Mouse (Mus musculus) limb, embryonic 15.5 days (tissue): ENCODE measurements around the gene Ttll1. TPM values are rescaled to one million over a fixed set of nuclear protein-coding genes. Genes with fewer than 3 reads are reported as not detected.

Experiments used
- ATAC-seq: fragments of 200-750 bp; cut with Nextera tagmentation; 2 replicates; pipeline ENCODE4 v1.8.0; 2017; ENCODE audit warnings: low read depth, moderate TSS enrichment; ENCODE audit not compliant: insufficient number of reproducible peaks, low FRiP score, low TSS enrichment
- H3K27ac ChIP-seq: fragments of 300-500 bp; sonication (generic); 2 replicates; pipeline ENCODE4 v1.5.1; 2015; ENCODE audit warnings: moderate library complexity, mild to moderate bottlenecking, inconsistent platforms
- H3K27me3 ChIP-seq: fragments of 300-500 bp; sonication (generic); 2 replicates; pipeline ENCODE4 v1.6.1; 2015; ENCODE audit warnings: inconsistent platforms
- H3K36me3 ChIP-seq: fragments of 300-500 bp; sonication (generic); 2 replicates; pipeline ENCODE4 v1.6.1; 2015; ENCODE audit warnings: inconsistent platforms
- H3K4me1 ChIP-seq: fragments of 300-500 bp; sonication (generic); 2 replicates; pipeline ENCODE4 v1.6.1; 2015; ENCODE audit warnings: inconsistent platforms
- H3K4me2 ChIP-seq: fragments of 300-500 bp; sonication (generic); 2 replicates; pipeline ENCODE4 v1.6.1; 2015; ENCODE audit warnings: mild to moderate bottlenecking, inconsistent platforms
- H3K4me3 ChIP-seq: fragments of 300-500 bp; sonication (generic); 2 replicates; pipeline ENCODE4 v1.5.1; 2015; ENCODE audit warnings: mild to moderate bottlenecking, inconsistent platforms
- H3K9ac ChIP-seq: fragments of 300-500 bp; sonication (generic); 2 replicates; pipeline ENCODE4 v1.6.1; 2015; ENCODE audit warnings: inconsistent platforms
- H3K9me3 ChIP-seq: fragments of 300-500 bp; sonication (generic); 2 replicates; pipeline ENCODE4 v1.6.1; 2016; ENCODE audit warnings: inconsistent platforms
- WGBS: fragments of 180-500 bp; shearing (Covaris S2); methylation state at CpG from one replicate; pipeline ENCODE4 v1.1.7; 2015; 5-methylcytosine and 5-hydroxymethylcytosine counted together
- polyA plus RNA-seq: library from polyadenylated mRNA; unstranded; fragments of >200 nt; fragmentation: Nextera tagmentation; extraction: Ambion mirVana; gene quantifications from 2 replicates; pipeline ENCODE4 v1.2.1, GENCODE M21; 2015

The Ttll1 gene
- polyA plus RNA-seq, 1 experiment from 2014 or later = 19.1 TPM

DNA sequence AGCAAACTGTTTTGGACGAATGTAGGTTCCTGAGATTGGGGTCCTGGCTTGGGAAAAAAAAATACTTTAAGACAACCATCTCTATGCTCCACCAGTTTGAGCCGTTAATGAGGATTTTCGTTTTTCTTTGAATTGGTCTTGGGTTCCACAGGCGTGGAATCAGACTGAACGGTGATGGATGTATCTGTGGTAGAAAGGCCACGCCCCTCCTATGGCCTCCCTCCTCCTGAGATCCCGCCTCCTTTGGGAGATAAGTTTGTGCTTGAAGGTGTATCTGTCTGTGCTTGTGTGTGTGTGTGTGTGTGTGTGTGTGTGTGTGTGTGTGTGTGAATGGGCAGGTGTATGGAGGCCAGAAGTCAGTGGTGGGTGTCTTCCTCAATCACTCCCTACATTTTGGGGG lies 21.9 kb upstream of the Ttll1 start:
- Histone ChIP-seq H3K9me3 (no peaks in the 10 kb centered on the region), H3K9ac (no peak overlapping the region), H3K27me3 (peaks cover 26% of the 10 kb centered on the region), H3K36me3 (no peaks in the 10 kb centered on the region), H3K4me2 (no peak overlapping the region), H3K4me3 (no peak overlapping the region), H3K4me1 (no peaks in the 10 kb centered on the region), H3K27ac (no peak overlapping the region)
- ATAC-seq = no peak
- WGBS = 77% methylated on average over 7 of the region's 7 CpGs

DNA sequence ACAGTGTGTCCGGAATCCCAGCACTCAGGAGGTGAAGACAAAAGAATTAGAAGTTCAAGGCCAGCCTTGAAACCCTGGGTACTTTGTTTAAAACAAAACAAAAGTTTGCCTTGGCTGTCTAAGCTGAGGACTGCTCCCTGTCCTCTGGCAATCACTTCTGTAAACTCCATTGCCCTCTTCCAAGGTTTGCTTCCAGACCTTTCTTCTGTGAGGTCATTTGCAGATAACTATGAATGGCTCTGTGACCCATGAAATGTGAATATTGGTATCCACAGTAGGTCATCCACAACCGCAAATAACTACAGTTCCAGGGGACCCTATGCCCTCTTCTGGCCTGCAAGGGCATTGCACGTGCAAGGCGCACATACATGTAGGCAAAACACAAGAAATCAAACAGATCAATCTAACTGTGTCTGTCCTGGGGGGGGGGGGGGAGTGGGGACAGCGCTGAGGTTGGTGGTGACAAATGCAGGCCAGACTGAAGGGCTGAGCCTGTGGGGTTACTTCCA lies 21.3 kb upstream of the Ttll1 start:
- H3K4me1 ChIP-seq = peaks cover 5% of the 10 kb centered on the region
- peaks cover 32% of the 10 kb centered on the region for H3K27me3 ChIP-seq
- H3K36me3 ChIP-seq = no peaks in the 10 kb centered on the region
- H3K27ac ChIP-seq = no peak overlapping the region
- no peak overlapping the region for H3K4me2 ChIP-seq
- no peaks in the 10 kb centered on the region for H3K9me3 ChIP-seq
- WGBS = 83% methylated on average over 5 of the region's 5 CpGs
- H3K4me3 ChIP-seq = no peak overlapping the region
- no peak for ATAC-seq
- H3K9ac ChIP-seq = no peak overlapping the region

DNA sequence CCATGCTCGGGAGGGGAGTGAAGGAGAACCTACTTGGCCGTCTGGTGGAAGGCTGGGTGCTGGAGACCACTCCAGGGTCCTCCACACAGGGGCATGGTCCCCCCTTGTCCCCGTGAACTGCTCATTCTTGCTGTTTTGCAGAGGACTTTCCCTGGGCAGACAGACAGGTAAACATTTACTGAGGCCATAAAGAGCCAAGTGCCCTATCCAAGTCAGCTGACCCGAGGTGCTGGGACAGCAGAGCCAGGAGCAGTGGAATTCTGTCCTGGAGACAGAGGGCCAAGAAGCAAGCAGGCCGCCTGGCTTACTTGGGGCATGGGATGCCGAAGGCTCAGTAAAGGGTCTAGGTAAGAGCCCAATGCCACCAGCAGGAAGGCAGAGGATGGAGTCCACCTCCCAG lies 20.0 kb upstream of the Ttll1 start:
- WGBS = 62% methylated on average over 6 of the region's 6 CpGs
- Histone ChIP-seq H3K4me1 (peaks cover 17% of the 10 kb centered on the region), H3K9ac (no peak overlapping the region), H3K27ac (no peak overlapping the region), H3K4me3 (no peak overlapping the region), H3K9me3 (no peaks in the 10 kb centered on the region), H3K4me2 (no peak overlapping the region), H3K27me3 (peaks cover 45% of the 10 kb centered on the region), H3K36me3 (no peaks in the 10 kb centered on the region)
- ATAC-seq = no peak

DNA sequence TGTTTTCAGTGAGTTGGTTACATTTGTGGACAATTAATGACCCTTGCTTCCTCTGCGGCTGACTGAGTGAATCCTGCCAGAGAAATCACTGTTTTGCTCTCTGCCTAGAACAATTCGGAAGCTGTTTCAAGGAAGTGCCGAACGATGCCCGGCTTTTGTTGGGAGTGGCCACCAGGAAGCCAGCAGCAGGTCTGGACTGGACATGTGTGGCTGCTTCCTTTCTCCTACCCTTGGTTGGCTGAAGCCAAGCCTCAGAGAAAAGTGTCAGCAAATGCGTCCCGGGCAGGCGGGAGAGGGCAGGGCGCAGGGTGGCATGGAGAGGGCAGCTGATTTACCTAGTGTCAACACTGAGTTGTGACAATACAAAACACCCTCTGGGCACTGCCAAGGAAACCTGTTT lies 19.5 kb upstream of the Ttll1 start:
- H3K9me3 ChIP-seq = no peaks in the 10 kb centered on the region
- ATAC-seq = no peak
- H3K4me3 ChIP-seq = no peak overlapping the region
- peaks cover 17% of the 10 kb centered on the region for H3K4me1 ChIP-seq
- H3K27me3 ChIP-seq = peaks cover 50% of the 10 kb centered on the region
- no peak overlapping the region for H3K4me2 ChIP-seq
- no peak overlapping the region for H3K9ac ChIP-seq
- WGBS = 72% methylated on average over 9 of the region's 9 CpGs
- no peak overlapping the region for H3K27ac ChIP-seq
- no peaks in the 10 kb centered on the region for H3K36me3 ChIP-seq

DNA sequence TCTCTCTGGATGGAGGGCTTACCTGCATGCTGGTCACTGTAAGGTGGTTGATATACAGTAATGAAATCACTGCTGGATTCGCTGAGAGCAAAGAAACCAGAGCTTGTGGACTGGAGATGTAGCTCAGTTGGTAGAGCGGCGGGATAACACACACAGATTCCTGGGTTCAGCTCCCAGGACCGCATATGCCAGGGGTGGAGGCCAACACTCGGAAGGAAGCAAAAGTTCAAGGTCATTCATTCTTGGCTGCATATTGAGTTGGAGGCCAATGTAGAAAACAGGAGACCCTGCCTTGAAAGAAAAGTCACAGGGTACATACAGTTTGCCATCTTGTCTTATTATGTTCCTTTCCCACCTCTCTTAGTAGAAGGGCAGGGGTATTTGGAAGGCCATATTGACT lies 19.1 kb upstream of the Ttll1 start:
- H3K4me2 ChIP-seq = no peak overlapping the region
- no peak for ATAC-seq
- H3K9ac ChIP-seq = no peak overlapping the region
- peaks cover 55% of the 10 kb centered on the region for H3K27me3 ChIP-seq
- H3K4me1 ChIP-seq = peaks cover 17% of the 10 kb centered on the region
- 75% methylated on average over 5 of the region's 5 CpGs for WGBS
- no peaks in the 10 kb centered on the region for H3K36me3 ChIP-seq
- H3K4me3 ChIP-seq = no peak overlapping the region
- no peak overlapping the region for H3K27ac ChIP-seq
- H3K9me3 ChIP-seq = no peaks in the 10 kb centered on the region

DNA sequence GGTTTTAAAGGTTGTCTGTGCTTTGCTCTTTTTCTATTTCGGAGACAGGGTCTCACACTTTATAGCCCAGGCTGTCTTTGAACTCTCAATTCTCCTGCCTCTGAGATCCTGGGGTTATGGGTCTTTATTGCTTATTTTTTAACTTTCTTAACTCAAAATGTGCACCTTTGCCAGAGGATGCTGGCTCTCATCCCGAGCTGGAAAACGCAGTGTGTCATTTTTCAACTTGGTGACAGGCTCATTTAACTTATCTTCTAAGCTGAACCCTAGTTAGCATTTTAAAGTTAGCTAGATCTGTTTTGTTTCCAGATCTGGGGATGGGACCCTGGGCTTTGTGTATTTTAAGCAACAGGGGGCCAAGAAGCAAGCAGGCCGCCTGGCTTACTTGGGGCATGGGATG lies 18.2 kb upstream of the Ttll1 start:
- no peaks in the 10 kb centered on the region for H3K9me3 ChIP-seq
- peaks cover 56% of the 10 kb centered on the region for H3K27me3 ChIP-seq
- H3K36me3 ChIP-seq = no peaks in the 10 kb centered on the region
- ATAC-seq = no peak
- no peak overlapping the region for H3K4me3 ChIP-seq
- WGBS = 58% methylated on average over 4 of the region's 4 CpGs
- H3K4me1 ChIP-seq = peaks cover 17% of the 10 kb centered on the region
- no peak overlapping the region for H3K27ac ChIP-seq
- no peak overlapping the region for H3K9ac ChIP-seq
- no peak overlapping the region for H3K4me2 ChIP-seq

DNA sequence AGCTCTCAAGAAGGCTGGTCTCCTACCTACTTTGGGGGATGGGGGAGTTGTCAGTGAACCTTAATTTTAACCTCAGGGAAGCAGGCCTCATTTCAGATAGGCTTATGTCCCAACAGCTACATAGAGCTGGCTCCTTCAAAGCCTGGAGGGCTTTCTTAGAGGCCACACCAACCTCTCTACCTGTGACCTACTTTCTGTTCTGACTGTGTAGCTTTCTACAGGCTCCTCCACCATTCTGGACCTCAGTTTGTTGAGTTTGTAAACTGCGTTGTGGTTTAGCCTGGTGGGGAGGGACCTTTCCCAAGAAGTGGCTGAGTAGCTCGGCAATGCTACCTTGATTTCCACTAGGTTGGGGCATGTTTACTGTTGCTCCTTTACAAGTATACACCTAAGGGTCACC lies 17.1 kb upstream of the Ttll1 start:
- H3K27me3 ChIP-seq = peaks cover 56% of the 10 kb centered on the region
- H3K4me3 ChIP-seq = no peak overlapping the region
- no peaks in the 10 kb centered on the region for H3K9me3 ChIP-seq
- no peak overlapping the region for H3K9ac ChIP-seq
- ATAC-seq = no peak
- H3K4me2 ChIP-seq = no peak overlapping the region
- H3K36me3 ChIP-seq = no peaks in the 10 kb centered on the region
- H3K4me1 ChIP-seq = peaks cover 17% of the 10 kb centered on the region
- no peak overlapping the region for H3K27ac ChIP-seq
- 72% methylated on average over 2 of the region's 2 CpGs for WGBS

DNA sequence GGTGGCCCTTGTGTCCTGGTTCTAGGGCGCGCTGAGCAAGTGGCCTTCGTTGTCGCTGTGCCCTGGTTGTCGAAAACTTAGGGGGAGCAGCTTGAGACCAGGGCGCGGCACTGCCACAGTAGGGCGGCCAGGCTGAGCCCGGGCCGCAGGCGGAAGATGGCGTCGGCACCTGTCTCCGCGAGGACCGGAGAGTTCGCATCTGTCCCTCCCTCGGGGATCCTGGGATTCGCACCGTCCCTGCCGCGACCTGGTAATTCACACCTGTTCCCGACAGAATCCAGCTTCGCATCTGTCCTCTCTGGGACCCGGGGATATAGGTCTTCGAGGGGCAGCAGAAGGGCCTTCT lies 16.4 kb upstream of the Ttll1 start:
- Histone ChIP-seq H3K27me3 (peaks cover 56% of the 10 kb centered on the region), H3K9ac (peak overlapping the region; percentile 23; the same call in 1 of the 2 replicates)

DNA sequence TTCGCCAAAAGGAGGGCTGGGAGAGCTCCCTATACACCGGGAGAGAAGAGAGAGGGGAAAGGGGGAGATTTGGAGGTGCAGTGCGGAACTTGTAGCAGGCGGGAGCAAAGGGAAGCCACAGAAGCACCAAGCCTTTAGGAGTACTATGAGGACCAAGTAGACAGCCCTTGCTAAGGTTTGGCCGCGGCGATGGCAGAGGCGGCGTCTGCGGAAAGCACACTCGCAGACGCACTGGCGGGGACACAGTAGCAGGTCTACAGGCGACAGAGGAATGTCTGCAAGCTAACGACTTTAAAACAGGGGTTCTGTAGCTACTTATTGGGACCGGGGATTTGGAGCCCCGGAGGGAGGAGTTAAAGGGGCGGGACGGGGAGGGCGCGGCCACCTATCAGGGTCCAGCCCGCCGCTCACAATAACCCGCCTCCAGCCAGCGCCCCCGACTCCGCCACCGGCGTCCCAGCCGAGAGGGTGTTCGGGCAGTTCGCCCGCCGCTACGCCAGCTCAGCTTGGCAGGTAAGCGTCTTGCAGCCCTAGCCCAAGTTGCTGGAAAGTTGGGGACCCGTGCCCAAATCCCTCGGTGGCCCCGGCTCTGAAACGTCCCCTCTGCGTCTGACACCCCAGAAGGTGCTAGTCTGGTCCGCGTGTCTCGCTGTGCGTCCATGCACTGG lies 15.9 kb upstream of the Ttll1 start, which contains the start of gene Bik:
TSS of gene Bik (plus strand) at position 439 of the 668 bp plus-strand sequence.
- ATAC-seq = no peak
- H3K9me3 ChIP-seq = no peaks in the 10 kb centered on the region
- H3K4me3 ChIP-seq = peak within 1 kb of the TSS; percentile 52
- H3K36me3 ChIP-seq = no peaks in the 10 kb centered on the region
- peaks cover 17% of the 10 kb centered on the region for H3K4me1 ChIP-seq
- H3K27me3 ChIP-seq = peaks cover 56% of the 10 kb centered on the region
- no peak within 1 kb of the TSS for H3K27ac ChIP-seq
- under 1% methylated on average over 42 of the region's 45 CpGs for WGBS
- peak within 1 kb of the TSS; percentile 23; the same call in 1 of the 2 replicates for H3K9ac ChIP-seq
- H3K4me2 ChIP-seq = peak within 1 kb of the TSS; percentile 96

More for the DNA sequence above, 16.4 kb upstream of the Ttll1 start:
- Histone ChIP-seq H3K27ac (no peak overlapping the region), H3K4me2 (peak overlapping the region; percentile 96), H3K9me3 (no peaks in the 10 kb centered on the region), H3K4me3 (peak overlapping the region; percentile 52), H3K4me1 (peaks cover 17% of the 10 kb centered on the region), H3K36me3 (no peaks in the 10 kb centered on the region)
- ATAC-seq = no peak
- 2% methylated on average over 26 of the region's 26 CpGs for WGBS

DNA sequence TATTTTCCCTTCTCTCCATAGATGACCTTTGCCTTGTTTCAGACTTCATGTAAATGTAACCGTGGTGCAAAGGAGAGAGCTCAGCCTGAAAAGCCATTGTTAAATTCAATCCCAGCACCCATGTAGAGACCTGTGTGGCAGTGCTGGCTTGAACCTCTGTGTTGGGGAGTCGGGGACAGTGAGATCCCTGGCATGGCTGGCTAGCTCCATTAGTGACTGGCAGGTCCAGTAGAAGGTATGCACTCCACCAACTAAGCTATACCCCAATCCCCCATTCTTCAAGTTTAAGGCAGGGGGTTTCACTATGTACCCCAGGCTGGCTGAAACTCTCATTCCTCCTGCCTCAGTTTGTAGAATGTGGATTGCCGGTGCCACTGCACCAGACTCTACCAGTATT lies 13.6 kb upstream of the Ttll1 start:
- Histone ChIP-seq H3K27ac (no peak overlapping the region), H3K36me3 (no peaks in the 10 kb centered on the region), H3K9ac (no peak overlapping the region), H3K4me1 (peaks cover 17% of the 10 kb centered on the region), H3K9me3 (no peaks in the 10 kb centered on the region), H3K4me2 (no peak overlapping the region), H3K27me3 (peaks cover 46% of the 10 kb centered on the region), H3K4me3 (no peak overlapping the region)
- ATAC-seq = no peak
- 72% methylated on average over 3 of the region's 3 CpGs for WGBS

DNA sequence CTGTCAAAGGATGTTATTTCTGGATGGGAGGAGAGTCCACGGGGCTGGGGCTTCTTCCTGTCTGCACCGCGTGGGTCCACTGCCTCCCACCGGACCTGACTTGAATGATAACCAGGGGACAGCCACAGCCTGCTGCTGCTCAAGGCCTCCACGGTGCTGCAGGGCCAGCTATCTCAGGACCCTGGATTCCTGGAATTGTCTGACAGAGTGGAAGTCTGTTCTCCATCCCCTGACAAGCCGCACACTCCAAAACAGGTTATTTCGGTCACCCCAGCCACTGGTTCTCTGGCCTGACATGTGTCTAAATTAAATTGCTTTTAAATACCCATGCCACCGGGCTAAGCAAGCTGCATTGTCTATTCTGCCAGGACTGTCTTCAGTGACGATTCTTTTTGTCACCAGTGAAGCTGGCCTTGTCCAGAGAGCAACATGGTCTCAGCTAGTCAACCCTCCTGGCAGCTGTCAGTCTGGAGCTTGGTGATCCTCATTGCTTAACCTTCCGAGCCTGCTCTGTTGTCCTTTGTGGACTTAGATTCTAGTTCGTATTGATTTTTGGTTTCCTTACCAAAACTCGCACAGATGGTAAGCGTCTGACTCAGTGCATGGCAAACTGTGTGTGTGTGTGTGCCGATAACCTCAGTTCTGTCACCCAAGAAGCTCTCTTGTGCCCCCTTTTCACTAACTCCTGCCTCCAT lies 13.1 kb upstream of the Ttll1 start:
- no peaks in the 10 kb centered on the region for H3K36me3 ChIP-seq
- no peak overlapping the region for H3K9ac ChIP-seq
- ATAC-seq = no peak
- H3K27ac ChIP-seq = no peak overlapping the region
- H3K27me3 ChIP-seq = peaks cover 42% of the 10 kb centered on the region
- H3K4me3 ChIP-seq = no peak overlapping the region
- 68% methylated on average over 14 of the region's 14 CpGs for WGBS
- H3K4me2 ChIP-seq = no peak overlapping the region
- H3K9me3 ChIP-seq = no peaks in the 10 kb centered on the region
- H3K4me1 ChIP-seq = peaks cover 17% of the 10 kb centered on the region

DNA sequence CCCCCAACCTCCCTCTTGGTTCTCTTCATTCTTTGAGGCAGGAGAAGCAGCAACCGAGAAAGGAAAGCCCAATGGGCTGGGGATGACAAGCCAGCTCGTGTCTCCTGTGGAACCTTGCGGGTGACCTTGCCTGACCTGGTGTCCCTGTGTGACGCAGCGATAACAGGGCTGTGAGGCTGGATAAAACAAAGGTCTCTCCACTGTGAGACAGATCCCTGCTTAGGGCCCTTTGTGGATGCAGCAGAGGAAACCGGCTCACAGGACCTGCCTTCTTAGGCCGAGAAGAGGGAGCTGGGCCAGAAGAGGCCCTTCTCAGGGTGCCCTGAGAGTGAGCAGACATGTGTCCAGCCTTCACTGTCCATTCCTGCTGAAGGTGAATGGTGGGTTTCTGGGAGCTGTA lies 12.5 kb upstream of the Ttll1 start:
- no peak overlapping the region for H3K4me2 ChIP-seq
- no peak overlapping the region for H3K27ac ChIP-seq
- peaks cover 23% of the 10 kb centered on the region for H3K4me1 ChIP-seq
- no peaks in the 10 kb centered on the region for H3K36me3 ChIP-seq
- peaks cover 36% of the 10 kb centered on the region for H3K27me3 ChIP-seq
- H3K4me3 ChIP-seq = no peak overlapping the region
- H3K9ac ChIP-seq = no peak overlapping the region
- no peaks in the 10 kb centered on the region for H3K9me3 ChIP-seq
- no peak for ATAC-seq
- 50% methylated on average over 7 of the region's 7 CpGs for WGBS
